Mouse (Mus musculus): ENCODE results near the gene Tcf7l2.

DNA sequence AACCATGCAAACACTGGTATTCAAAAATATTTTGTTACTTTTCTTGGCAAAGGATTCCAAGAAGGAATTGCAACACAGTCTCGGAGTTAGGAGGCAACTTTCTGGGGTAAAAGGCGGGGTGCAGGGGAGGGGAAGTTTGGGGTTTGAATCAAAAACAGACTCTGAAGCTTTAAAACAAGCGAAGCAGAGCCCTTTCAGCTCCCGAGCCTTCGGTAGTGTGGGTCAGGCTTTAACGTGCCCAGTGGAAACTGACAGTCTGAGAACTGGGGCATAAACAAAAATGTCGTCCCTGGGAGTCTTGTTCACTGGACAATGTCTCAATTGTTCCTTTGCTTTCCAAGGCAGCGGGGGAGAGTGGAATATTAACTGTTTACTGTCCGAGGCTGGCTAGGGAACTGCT lies 96.3 kb downstream of the Tcf7l2 start:
- TF ChIP-seq CHD2 (IDR thresholded peaks at IDR 0.05; ENCODE audit: low read length) (no peak), POLR2A (IDR thresholded peaks at IDR 0.05; ENCODE audit: low read depth, low read length) (no peak), ZKSCAN1 (IDR thresholded peaks at IDR 0.05; ENCODE audit: borderline replicate concordance, low read depth, low read length) (no peak), ZNF384 (IDR thresholded peaks at IDR 0.05; ENCODE audit: low read depth, low read length) (no peak), CTCF (conservative IDR thresholded peaks at IDR 0.05 in 1 of 2, IDR thresholded peaks at IDR 0.05 in 1 of 2; ENCODE audit: low read depth in 2 of 2, low read length in 2 of 2) (no peak), ZMIZ1 (IDR thresholded peaks at IDR 0.05; ENCODE audit: low read depth, low read length) (no peak)

Data from CH12.LX (cell line).